Mouse (Mus musculus) midbrain, embryonic 14.5 days (tissue): Measurements from ENCODE around the gene Exosc10. TPM values are rescaled to one million over a fixed set of nuclear protein-coding genes. Genes with fewer than 3 reads are reported as not detected.
A peak's percentile ranks its signal among the peaks of the same experiment; 100 is the strongest.

Experiments used
- ATAC-seq: fragments of 200-750 bp; cut with Nextera tagmentation; 2 replicates; pipeline ENCODE4 v1.8.0; 2017; ENCODE audit warnings: moderate number of reproducible peaks, moderate library complexity; ENCODE audit not compliant: low FRiP score, low TSS enrichment
- DNase-seq: peaks from one replicate; pipeline ENCODE4 v3.0.0-alpha.2; 2015
- H3K27ac ChIP-seq: fragments of 300-500 bp; sonication (generic); replicated peaks from 2 replicates; pipeline ENCODE4 v1.5.1; 2014; ENCODE audit warnings: mild to moderate bottlenecking, low read depth, low read length, moderate library complexity
- H3K27me3 ChIP-seq: fragments of 300-500 bp; sonication (generic); 2 replicates; pipeline ENCODE4 v1.6.1; 2014; ENCODE audit warnings: low read length, control low read depth, mixed read lengths; ENCODE audit not compliant: control insufficient read depth, insufficient read depth
- H3K36me3 ChIP-seq: fragments of 300-500 bp; sonication (generic); 2 replicates; pipeline ENCODE4 v1.6.1; 2014; ENCODE audit warnings: low read length, control low read depth; ENCODE audit not compliant: control insufficient read depth, insufficient read depth
- H3K4me1 ChIP-seq: fragments of 300-500 bp; sonication (generic); 2 replicates; pipeline ENCODE4 v1.6.1; 2014; ENCODE audit warnings: mild to moderate bottlenecking, antibody characterized with exemption, low read length, control low read depth; ENCODE audit not compliant: control insufficient read depth, insufficient read depth
- H3K4me2 ChIP-seq: fragments of 300-500 bp; sonication (generic); 2 replicates; pipeline ENCODE4 v1.6.1; 2014; ENCODE audit warnings: mild to moderate bottlenecking, low read length, moderate library complexity
- H3K4me3 ChIP-seq: fragments of 300-500 bp; sonication (generic); replicated peaks from 2 replicates; pipeline ENCODE4 v1.5.1; 2014; ENCODE audit warnings: low read depth, low read length
- H3K9ac ChIP-seq: fragments of 300-500 bp; sonication (generic); replicated peaks from 2 replicates; pipeline ENCODE4 v1.6.1; 2014; ENCODE audit warnings: mild to moderate bottlenecking, low read length, moderate library complexity
- H3K9me3 ChIP-seq: fragments of 300-500 bp; sonication (generic); 2 replicates; pipeline ENCODE4 v1.6.1; 2016; ENCODE audit warnings: low read length, control low read depth, mixed read lengths; ENCODE audit not compliant: control insufficient read depth
- WGBS: fragments of 180-500 bp; shearing (Covaris S2); extraction: QIAGEN DNeasy Blood & Tissue Kit; methylation state at CpG from one replicate; pipeline ENCODE4 v1.1.7; 2014; 5-methylcytosine and 5-hydroxymethylcytosine counted together
- polyA plus RNA-seq: library from polyadenylated mRNA; unstranded; fragments of >200 nt; fragmentation: Nextera tagmentation; extraction: Ambion mirVana; gene quantifications from 2 replicates; pipeline ENCODE4 v1.2.1, GENCODE M21; 2014

Gene Exosc10
- polyA plus RNA-seq, 1 experiment from 2014 or later: 93.2 TPM

- H3K27me3 ChIP-seq: no peaks in the 10 kb centered on the region
- ATAC-seq (no peak), DNase-seq (no peak)
- no peak overlapping the region for H3K9ac ChIP-seq
- H3K4me1 ChIP-seq: peaks cover 7% of the 10 kb centered on the region; the same call in 1 of the 2 replicates
- H3K27ac ChIP-seq: no peak overlapping the region
- H3K36me3 ChIP-seq: peaks cover 46% of the 10 kb centered on the region
- no peak overlapping the region for H3K4me3 ChIP-seq
- no peaks in the 10 kb centered on the region for H3K9me3 ChIP-seq
- WGBS: 96% methylated on average over 3 of the region's 3 CpGs
- no peak overlapping the region for H3K4me2 ChIP-seq
These were observed 38.5 kb downstream of the Exosc10 start for GRCm38 (mm10) chr4:148596731-148597130.

DNA sequence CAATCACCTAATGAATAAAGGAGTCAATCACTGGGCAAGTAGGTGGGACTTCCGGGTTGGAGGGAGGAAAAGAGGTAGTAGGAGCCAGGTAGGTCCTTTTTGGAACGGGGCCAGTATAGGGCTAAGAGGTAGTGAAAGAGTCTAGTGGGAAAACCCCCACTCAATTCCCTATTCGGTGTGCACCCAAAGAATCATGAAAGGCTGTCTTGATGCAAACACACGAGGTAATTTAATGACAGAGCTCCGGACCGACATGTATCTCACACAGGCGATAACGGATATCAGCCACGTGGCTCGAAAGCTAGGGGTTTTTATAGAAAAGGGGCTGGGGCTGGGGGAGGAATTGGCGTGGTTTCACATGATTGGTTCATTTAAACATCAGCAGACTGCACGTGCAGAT, 40.6 kb downstream of the Exosc10 start:
- DNase-seq (no peak), ATAC-seq (no peak)
- Histone ChIP-seq H3K36me3 (peaks cover 40% of the 10 kb centered on the region), H3K9me3 (no peaks in the 10 kb centered on the region), H3K4me1 (no peaks in the 10 kb centered on the region), H3K4me3 (no peak overlapping the region), H3K27me3 (no peaks in the 10 kb centered on the region), H3K9ac (no peak overlapping the region), H3K27ac (no peak overlapping the region), H3K4me2 (no peak overlapping the region)
- 93% methylated on average over 12 of the region's 12 CpGs for WGBS

GRCm38 (mm10) chr4:148600316-148600715, 42.1 kb downstream of the Exosc10 start:
- Histone ChIP-seq H3K27ac (no peak overlapping the region), H3K4me3 (no peak overlapping the region), H3K9me3 (no peaks in the 10 kb centered on the region), H3K4me2 (no peak overlapping the region), H3K4me1 (no peaks in the 10 kb centered on the region), H3K9ac (no peak overlapping the region), H3K27me3 (no peaks in the 10 kb centered on the region), H3K36me3 (peaks cover 25% of the 10 kb centered on the region)
- DNase-seq (no peak), ATAC-seq (no peak)
- WGBS: 88% methylated on average over 4 of the region's 4 CpGs

- no peaks in the 10 kb centered on the region for H3K4me1 ChIP-seq
- H3K9me3 ChIP-seq: no peaks in the 10 kb centered on the region
- peaks cover 10% of the 10 kb centered on the region; the same call in 1 of the 2 replicates for H3K36me3 ChIP-seq
- H3K27me3 ChIP-seq: no peaks in the 10 kb centered on the region
- H3K9ac ChIP-seq: no peak overlapping the region
- H3K4me3 ChIP-seq: no peak overlapping the region
- 88% methylated on average over 4 of the region's 4 CpGs for WGBS
- DNase-seq: no peak
- H3K27ac ChIP-seq: no peak overlapping the region
- H3K4me2 ChIP-seq: no peak overlapping the region
- no peak for ATAC-seq
These were observed 43.6 kb downstream of the Exosc10 start for GRCm38 (mm10) chr4:148601871-148602270.

- Histone ChIP-seq H3K4me1 (no peaks in the 10 kb centered on the region), H3K27me3 (no peaks in the 10 kb centered on the region), H3K9me3 (no peaks in the 10 kb centered on the region), H3K9ac (no peak within 1 kb of the TSS), H3K4me2 (no peak within 1 kb of the TSS), H3K4me3 (no peak within 1 kb of the TSS), H3K36me3 (peaks cover 8% of the 10 kb centered on the region; the same call in 1 of the 2 replicates), H3K27ac (no peak within 1 kb of the TSS)
- WGBS: 91% methylated on average over 14 of the region's 14 CpGs
- DNase-seq (no peak), ATAC-seq (no peak)
These were observed 44.3 kb downstream of the Exosc10 start, which contains the start of gene Masp2 for GRCm38 (mm10) chr4:148602357-148603120. Masp2 (plus strand) TSS chr4:148602554.

- Histone ChIP-seq H3K27me3 (no peaks in the 10 kb centered on the region), H3K4me2 (no peak overlapping the region), H3K4me3 (no peak overlapping the region), H3K9me3 (no peaks in the 10 kb centered on the region), H3K9ac (no peak overlapping the region), H3K4me1 (no peaks in the 10 kb centered on the region), H3K36me3 (peaks cover 3% of the 10 kb centered on the region; the same call in 1 of the 2 replicates), H3K27ac (no peak overlapping the region)
- 67% methylated on average over 10 of the region's 10 CpGs for WGBS
- no peak for DNase-seq
- no peak for ATAC-seq
These were observed 45.3 kb downstream of the Exosc10 start for GRCm38 (mm10) chr4:148603376-148604139.

DNA sequence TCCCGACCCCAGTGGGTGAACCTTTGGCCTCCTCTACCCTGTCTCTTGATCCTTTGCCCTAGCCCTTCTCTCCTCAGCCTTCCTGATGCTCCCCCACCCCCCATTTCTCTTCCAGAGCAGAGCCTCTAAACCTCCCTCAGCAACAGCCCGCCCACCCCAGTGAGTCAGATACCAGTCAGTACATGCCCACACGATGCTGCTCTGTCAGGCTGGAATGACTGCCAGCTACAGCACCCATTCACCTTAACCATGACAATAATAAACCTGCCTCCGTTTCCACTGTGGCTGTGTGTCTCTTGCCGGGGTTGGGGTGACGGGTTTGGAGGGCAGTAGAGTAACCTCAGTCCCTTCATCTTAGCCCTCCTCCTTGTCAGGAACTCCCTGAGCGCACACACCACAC, 45.9 kb downstream of the Exosc10 start:
- no peak overlapping the region for H3K27ac ChIP-seq
- H3K9me3 ChIP-seq: no peaks in the 10 kb centered on the region
- no peaks in the 10 kb centered on the region for H3K4me1 ChIP-seq
- H3K9ac ChIP-seq: no peak overlapping the region
- no peak overlapping the region for H3K4me3 ChIP-seq
- DNase-seq (no peak), ATAC-seq (no peak)
- 78% methylated on average over 7 of the region's 7 CpGs for WGBS
- peaks cover 3% of the 10 kb centered on the region; the same call in 1 of the 2 replicates for H3K36me3 ChIP-seq
- H3K27me3 ChIP-seq: no peaks in the 10 kb centered on the region
- H3K4me2 ChIP-seq: no peak overlapping the region

- no peak overlapping the region for H3K27ac ChIP-seq
- H3K27me3 ChIP-seq: no peaks in the 10 kb centered on the region
- 88% methylated on average over 3 of the region's 3 CpGs for WGBS
- ATAC-seq (0 out of 2 replicates have a peak, but pooled peaks have one; percentile 29), DNase-seq (peak; percentile 79)
- H3K9me3 ChIP-seq: no peaks in the 10 kb centered on the region
- H3K4me2 ChIP-seq: no peak overlapping the region
- peaks cover 3% of the 10 kb centered on the region; the same call in 1 of the 2 replicates for H3K36me3 ChIP-seq
- H3K4me1 ChIP-seq: no peaks in the 10 kb centered on the region
- H3K9ac ChIP-seq: no peak overlapping the region
- no peak overlapping the region for H3K4me3 ChIP-seq
These were observed 46.4 kb downstream of the Exosc10 start for GRCm38 (mm10) chr4:148604541-148605165.
